Mouse (Mus musculus): Measurements from ENCODE around the gene Cgrrf1. TPM values are rescaled to one million over a fixed set of nuclear protein-coding genes. Genes with fewer than 3 reads are reported as not detected.

Gene Cgrrf1
- total and polyA plus RNA-seq, 2 experiments = 27.8 to 63.8 TPM

- no peaks in the 10 kb centered on the region for H3K79me2 ChIP-seq (ENCODE audit: control insufficient read depth, insufficient read depth, low read length)
- no peak for DNase-seq (ENCODE audit: extremely low read depth, low read depth, low spot score)
- peaks cover 4% of the 10 kb centered on the region; the same call in 1 of the 2 replicates for H3K4me1 ChIP-seq (ENCODE audit: control insufficient read depth, insufficient read depth, low read length)
- H3K36me3 ChIP-seq (ENCODE audit: control insufficient read depth, insufficient read depth, low read length) = no peaks in the 10 kb centered on the region
- H3K27me3 ChIP-seq (ENCODE audit: control insufficient read depth, insufficient read depth, low read length) = no peaks in the 10 kb centered on the region
- H3K9ac ChIP-seq (ENCODE audit: low read depth, low read length) = no peak overlapping the region
- H3K4me3 ChIP-seq (ENCODE audit: insufficient read depth, low read depth, low read length) = no peak overlapping the region
- TF ChIP-seq POLR2A (IDR thresholded peaks at IDR 0.05; ENCODE audit: extremely low read depth, insufficient read depth, low read length) (no peak), CTCF (IDR thresholded peaks at IDR 0.05; ENCODE audit: low read depth, low read length) (no peak)
- 79% methylated on average over 3 of the region's 3 CpGs for WGBS
- no peak overlapping the region for H3K27ac ChIP-seq (replicated peaks; ENCODE audit: insufficient read depth, low read depth, low read length)
These were observed 31.1 kb upstream of the Cgrrf1 start for GRCm38 (mm10) chr14:46800684-46801345.

GRCm38 (mm10) chr14:46803259-46803658 lies 28.7 kb upstream of the Cgrrf1 start:
- H3K36me3 ChIP-seq (ENCODE audit: control insufficient read depth, insufficient read depth, low read length) = peaks cover 2% of the 10 kb centered on the region; the same call in 1 of the 2 replicates
- no peak overlapping the region for H3K9ac ChIP-seq (ENCODE audit: low read depth, low read length)
- H3K79me2 ChIP-seq (ENCODE audit: control insufficient read depth, insufficient read depth, low read length) = no peaks in the 10 kb centered on the region
- no peak overlapping the region for H3K4me3 ChIP-seq (ENCODE audit: insufficient read depth, low read depth, low read length)
- WGBS = 41% methylated on average over 4 of the region's 4 CpGs
- peak; percentile 73 for DNase-seq (ENCODE audit: extremely low read depth, low read depth, low spot score)
- no peak overlapping the region for H3K27ac ChIP-seq (replicated peaks; ENCODE audit: insufficient read depth, low read depth, low read length)
- TF ChIP-seq POLR2A (IDR thresholded peaks at IDR 0.05; ENCODE audit: extremely low read depth, insufficient read depth, low read length) = no peak
- no peak for TF ChIP-seq CTCF (IDR thresholded peaks at IDR 0.05; ENCODE audit: low read depth, low read length)
- no peaks in the 10 kb centered on the region for H3K27me3 ChIP-seq (ENCODE audit: control insufficient read depth, insufficient read depth, low read length)
- peaks cover 4% of the 10 kb centered on the region; the same call in 1 of the 2 replicates for H3K4me1 ChIP-seq (ENCODE audit: control insufficient read depth, insufficient read depth, low read length)

GRCm38 (mm10) chr14:46803791-46804190 lies 28.1 kb upstream of the Cgrrf1 start:
- TF ChIP-seq CTCF (IDR thresholded peaks at IDR 0.05; ENCODE audit: low read depth, low read length) = no peak
- TF ChIP-seq POLR2A (IDR thresholded peaks at IDR 0.05; ENCODE audit: extremely low read depth, insufficient read depth, low read length) = no peak
- H3K79me2 ChIP-seq (ENCODE audit: control insufficient read depth, insufficient read depth, low read length) = no peaks in the 10 kb centered on the region
- H3K4me3 ChIP-seq (ENCODE audit: insufficient read depth, low read depth, low read length) = no peak overlapping the region
- 75% methylated on average over 1 of the region's 1 CpGs for WGBS
- DNase-seq (ENCODE audit: extremely low read depth, low read depth, low spot score) = no peak
- H3K4me1 ChIP-seq (ENCODE audit: control insufficient read depth, insufficient read depth, low read length) = peaks cover 4% of the 10 kb centered on the region; the same call in 1 of the 2 replicates
- no peak overlapping the region for H3K9ac ChIP-seq (ENCODE audit: low read depth, low read length)
- peaks cover 2% of the 10 kb centered on the region; the same call in 1 of the 2 replicates for H3K36me3 ChIP-seq (ENCODE audit: control insufficient read depth, insufficient read depth, low read length)
- no peak overlapping the region for H3K27ac ChIP-seq (replicated peaks; ENCODE audit: insufficient read depth, low read depth, low read length)
- no peaks in the 10 kb centered on the region for H3K27me3 ChIP-seq (ENCODE audit: control insufficient read depth, insufficient read depth, low read length)

DNA sequence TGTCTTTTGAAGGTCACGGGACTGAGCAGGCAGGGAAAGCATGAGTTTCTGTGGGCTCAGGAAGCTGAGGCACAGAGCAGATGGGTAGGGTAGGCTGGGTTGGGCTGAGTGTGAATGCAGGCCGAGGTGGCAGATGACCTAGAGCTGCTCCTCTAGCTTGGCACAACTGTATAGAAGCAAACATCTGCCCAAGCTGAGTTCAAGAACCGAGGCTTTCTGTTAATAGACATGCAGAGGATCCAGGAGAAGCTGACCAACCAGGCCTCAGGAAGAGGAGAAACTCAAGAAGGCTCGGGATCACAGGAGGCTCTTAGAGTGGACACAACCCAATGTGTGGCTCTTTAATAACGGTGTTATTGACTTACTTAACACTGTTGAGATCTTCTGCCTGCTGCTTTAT lies 25.7 kb upstream of the Cgrrf1 start:
- 81% methylated on average over 5 of the region's 5 CpGs for WGBS
- no peaks in the 10 kb centered on the region for H3K27me3 ChIP-seq (ENCODE audit: control insufficient read depth, insufficient read depth, low read length)
- H3K9ac ChIP-seq (ENCODE audit: low read depth, low read length) = no peak overlapping the region
- no peak overlapping the region for H3K4me3 ChIP-seq (ENCODE audit: insufficient read depth, low read depth, low read length)
- peaks cover 4% of the 10 kb centered on the region; the same call in 1 of the 2 replicates for H3K4me1 ChIP-seq (ENCODE audit: control insufficient read depth, insufficient read depth, low read length)
- no peak overlapping the region for H3K27ac ChIP-seq (replicated peaks; ENCODE audit: insufficient read depth, low read depth, low read length)
- H3K79me2 ChIP-seq (ENCODE audit: control insufficient read depth, insufficient read depth, low read length) = no peaks in the 10 kb centered on the region
- peaks cover 19% of the 10 kb centered on the region for H3K36me3 ChIP-seq (ENCODE audit: control insufficient read depth, insufficient read depth, low read length)
- no peak for DNase-seq (ENCODE audit: extremely low read depth, low read depth, low spot score)
- TF ChIP-seq POLR2A (IDR thresholded peaks at IDR 0.05; ENCODE audit: extremely low read depth, insufficient read depth, low read length) (no peak), CTCF (IDR thresholded peaks at IDR 0.05; ENCODE audit: low read depth, low read length) (no peak)

DNA sequence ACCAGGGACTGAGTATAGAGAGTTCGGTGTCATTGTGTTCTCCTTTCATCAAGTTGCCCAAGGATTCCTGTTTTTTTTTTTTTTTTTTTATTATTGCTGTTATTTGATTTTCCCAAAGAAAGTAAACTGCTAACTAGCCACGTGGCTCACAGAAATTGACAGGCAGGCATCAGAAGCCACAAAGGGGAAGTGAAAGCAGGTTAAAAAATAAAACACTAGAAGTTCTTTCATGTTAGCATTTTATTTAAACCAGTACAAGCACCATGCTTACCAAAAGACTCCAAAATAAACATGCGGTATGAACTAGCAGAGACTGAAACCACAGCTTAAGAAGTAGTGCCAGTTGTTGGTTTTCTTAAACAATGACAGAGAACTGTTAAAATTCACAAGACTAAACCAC lies 24.0 kb upstream of the Cgrrf1 start:
- Histone ChIP-seq H3K36me3 (ENCODE audit: control insufficient read depth, insufficient read depth, low read length) (peaks cover 27% of the 10 kb centered on the region), H3K27ac (replicated peaks; ENCODE audit: insufficient read depth, low read depth, low read length) (no peak overlapping the region), H3K79me2 (ENCODE audit: control insufficient read depth, insufficient read depth, low read length) (no peaks in the 10 kb centered on the region), H3K4me3 (ENCODE audit: insufficient read depth, low read depth, low read length) (no peak overlapping the region), H3K27me3 (ENCODE audit: control insufficient read depth, insufficient read depth, low read length) (no peaks in the 10 kb centered on the region), H3K9ac (ENCODE audit: low read depth, low read length) (no peak overlapping the region), H3K4me1 (ENCODE audit: control insufficient read depth, insufficient read depth, low read length) (peaks cover 4% of the 10 kb centered on the region; the same call in 1 of the 2 replicates)
- no peak for TF ChIP-seq POLR2A (IDR thresholded peaks at IDR 0.05; ENCODE audit: extremely low read depth, insufficient read depth, low read length)
- TF ChIP-seq CTCF (IDR thresholded peaks at IDR 0.05; ENCODE audit: low read depth, low read length) = no peak
- 54% methylated on average over 3 of the region's 3 CpGs for WGBS
- no peak for DNase-seq (ENCODE audit: extremely low read depth, low read depth, low spot score)

DNA sequence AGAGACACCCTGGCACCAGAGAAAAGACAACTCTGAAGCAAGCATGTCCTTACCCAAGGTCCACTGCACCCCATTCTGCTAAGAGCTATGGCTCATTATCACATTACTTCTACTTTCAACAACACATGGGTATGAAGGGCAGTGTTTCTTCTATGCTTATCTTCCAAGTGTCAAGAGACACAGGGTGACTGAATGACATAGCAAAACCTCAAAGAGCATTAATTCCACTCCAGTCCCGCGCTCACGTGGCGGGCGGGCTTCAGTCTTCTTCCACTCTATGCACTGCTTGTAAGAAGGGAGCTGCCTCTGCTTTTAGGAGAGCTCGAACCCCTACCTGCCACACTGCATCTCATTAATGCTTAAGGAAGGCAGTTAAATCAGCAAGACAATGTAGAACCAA lies 16.3 kb upstream of the Cgrrf1 start:
- Histone ChIP-seq H3K27ac (replicated peaks; ENCODE audit: insufficient read depth, low read depth, low read length) (no peak overlapping the region), H3K27me3 (ENCODE audit: control insufficient read depth, insufficient read depth, low read length) (no peaks in the 10 kb centered on the region), H3K79me2 (ENCODE audit: control insufficient read depth, insufficient read depth, low read length) (peaks cover 14% of the 10 kb centered on the region; the same call in 1 of the 2 replicates), H3K4me1 (ENCODE audit: control insufficient read depth, insufficient read depth, low read length) (peaks cover 9% of the 10 kb centered on the region), H3K4me3 (ENCODE audit: insufficient read depth, low read depth, low read length) (no peak overlapping the region), H3K9ac (ENCODE audit: low read depth, low read length) (no peak overlapping the region), H3K36me3 (ENCODE audit: control insufficient read depth, insufficient read depth, low read length) (peaks cover 33% of the 10 kb centered on the region)
- DNase-seq (ENCODE audit: extremely low read depth, low read depth, low spot score) = no peak
- TF ChIP-seq CTCF (IDR thresholded peaks at IDR 0.05; ENCODE audit: low read depth, low read length) (no peak), POLR2A (IDR thresholded peaks at IDR 0.05; ENCODE audit: extremely low read depth, insufficient read depth, low read length) (no peak)
- WGBS = 91% methylated on average over 6 of the region's 6 CpGs

All from liver, adult 2 months (tissue).